Comparison of ENCODE assay signal across 29 mouse cellular contexts in genomic region chr1:159792546-159792945, GRCm38 (mm10).
"Had no signal": no experiment of that assay in that cellular context is flagged by ENCODE, and none has a peak within 500 bp of the region (broad histone marks: within the 10 kb centered on the region; RNA-seq: fewer than 3 reads in every experiment).

No protein-coding gene starts in this region.

- H3K27me3 ChIP-seq: limb, embryonic 13.5 days; limb, embryonic 15.5 days; liver, embryonic 12.5 days; liver, embryonic 13.5 days; liver, embryonic 15.5 days; lung, embryonic 15.5 days; midbrain, embryonic 12.5 days; midbrain, embryonic 13.5 days; neural tube, embryonic 12.5 days had no signal

- H3K9me3 ChIP-seq: limb, embryonic 10.5 days; limb, embryonic 12.5 days; limb, embryonic 13.5 days; limb, embryonic 15.5 days; liver, embryonic 12.5 days; liver, embryonic 13.5 days; liver, embryonic 15.5 days; lung, embryonic 15.5 days; megakaryocyte, embryonic 14.5 days; midbrain, embryonic 12.5 days; midbrain, embryonic 13.5 days; neural tube, embryonic 12.5 days had no signal

- H3K36me3 ChIP-seq: limb, embryonic 10.5 days; limb, embryonic 12.5 days; limb, embryonic 13.5 days; limb, embryonic 15.5 days; liver, embryonic 12.5 days; liver, embryonic 13.5 days; liver, embryonic 15.5 days; lung, embryonic 15.5 days; midbrain, embryonic 12.5 days; midbrain, embryonic 13.5 days; neural tube, embryonic 12.5 days had no signal

- ATAC-seq: liver, embryonic 12.5 days; liver, postnatal 0 days; lung, postnatal 0 days; midbrain, embryonic 13.5 days had no signal

- H3K4me2 ChIP-seq: limb, embryonic 12.5 days; limb, embryonic 13.5 days; limb, embryonic 15.5 days; liver, embryonic 11.5 days; liver, embryonic 12.5 days; liver, embryonic 13.5 days; liver, embryonic 15.5 days; lung, embryonic 14.5 days; lung, embryonic 15.5 days; midbrain, embryonic 11.5 days; midbrain, embryonic 12.5 days; midbrain, embryonic 13.5 days; neural tube, embryonic 12.5 days had no signal

- DNase-seq: left cerebral cortex, postnatal 4 days; liver; liver, embryonic 13.5 days; liver, postnatal 0 days; lung, adult 18-20 months; lung, adult 2 months; lung, embryonic 14.5 days; lung, postnatal 10 days; lung, postnatal 14 days; lung, postnatal 36 days; lung, postnatal 4 days had no signal

- H3K9ac ChIP-seq: limb, embryonic 12.5 days; limb, embryonic 13.5 days; limb, embryonic 15.5 days; liver, embryonic 12.5 days; liver, embryonic 13.5 days; liver, embryonic 14.5 days; liver, embryonic 15.5 days; liver, postnatal 0 days; lung, embryonic 14.5 days; lung, embryonic 15.5 days; midbrain, embryonic 12.5 days; midbrain, embryonic 13.5 days; neural tube, embryonic 12.5 days had no signal

- H3K27ac ChIP-seq: left cerebral cortex, adult 2 months; limb, embryonic 10.5 days; limb, embryonic 12.5 days; limb, embryonic 13.5 days; limb, embryonic 15.5 days; liver, embryonic 12.5 days; liver, embryonic 13.5 days; liver, embryonic 14.5 days; liver, embryonic 15.5 days; lung, embryonic 15.5 days; macrophage; midbrain, embryonic 12.5 days; midbrain, embryonic 13.5 days; neural tube, embryonic 12.5 days had no signal

- H3K4me1 ChIP-seq: limb, embryonic 10.5 days; limb, embryonic 15.5 days; liver, embryonic 12.5 days; liver, embryonic 13.5 days; liver, embryonic 15.5 days; lung, embryonic 15.5 days; midbrain, embryonic 12.5 days; neural tube, embryonic 12.5 days had no signal

- H3K4me3 ChIP-seq: left cerebral cortex, adult 2 months; limb, embryonic 10.5 days; limb, embryonic 12.5 days; limb, embryonic 13.5 days; limb, embryonic 15.5 days; liver, embryonic 12.5 days; liver, embryonic 13.5 days; liver, embryonic 15.5 days; lung, embryonic 15.5 days; megakaryocyte, embryonic 14.5 days; midbrain, embryonic 12.5 days; midbrain, embryonic 13.5 days; myocyte; neural tube, embryonic 12.5 days had no signal
